Mouse (Mus musculus) bone marrow macrophage, adult 2 months (primary cell): ENCODE data around the gene Lrrc56. TPM values are rescaled to one million over a fixed set of nuclear protein-coding genes. Genes with fewer than 3 reads are reported as not detected.

Source experiments
- H3K27ac ChIP-seq: 2 replicates; pipeline ENCODE4 v1.5.1; 2012; ENCODE audit warnings: low read depth, low read length; ENCODE audit not compliant: insufficient read depth
- H3K4me1 ChIP-seq: 2 replicates; pipeline ENCODE4 v1.6.1; 2012; ENCODE audit warnings: low read length; ENCODE audit not compliant: control insufficient read depth, insufficient read depth
- H3K4me3 ChIP-seq: 2 replicates; pipeline ENCODE4 v1.5.1; 2012; ENCODE audit warnings: mild to moderate bottlenecking, low read length, moderate library complexity; ENCODE audit not compliant: insufficient read depth
- CTCF ChIP-seq: IDR thresholded peaks from 2 replicates; pipeline ENCODE4 v1.5.1; 2012; ENCODE audit warnings: low read depth, mild to moderate bottlenecking, low read length, moderate library complexity
- POLR2A ChIP-seq: IDR thresholded peaks from 2 replicates; pipeline ENCODE4 v1.6.1; 2012; ENCODE audit warnings: mild to moderate bottlenecking, low read depth, low read length, borderline replicate concordance
- polyA plus RNA-seq: library from polyadenylated mRNA; stranded (reverse); fragments of >200 nt; gene quantifications from 2 replicates; pipeline ENCODE4 v1.2.4, GENCODE M21; 2012; ENCODE audit not compliant: missing spikeins, insufficient read depth, insufficient read length

The Lrrc56 gene
- polyA plus RNA-seq, 1 experiment: 4.1 TPM

DNA sequence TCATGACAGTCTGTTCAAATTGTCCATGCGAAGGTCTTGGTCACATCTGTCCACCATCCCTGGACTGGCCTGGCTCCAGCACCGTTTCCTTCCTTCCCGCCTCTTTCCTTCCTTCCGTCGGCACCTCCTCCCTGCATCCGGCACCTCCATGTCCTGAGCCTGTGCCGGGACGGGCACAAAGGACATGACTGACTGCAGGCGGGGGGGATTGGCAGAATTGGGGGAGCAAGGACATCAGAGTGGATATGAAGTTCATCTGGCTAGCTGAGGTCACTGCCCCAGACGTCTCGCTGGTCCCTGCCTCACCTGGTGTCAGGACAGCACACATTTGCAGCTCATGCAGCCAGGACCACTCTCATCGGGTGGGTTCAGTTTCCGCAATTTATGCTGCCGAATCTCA is 2.9 kb upstream of the Lrrc56 start:
- TF ChIP-seq CTCF (no peak), POLR2A (no peak)
- Histone ChIP-seq H3K4me3 (no peak overlapping the region), H3K27ac (no peak overlapping the region), H3K4me1 (peaks cover 6% of the 10 kb centered on the region)

DNA sequence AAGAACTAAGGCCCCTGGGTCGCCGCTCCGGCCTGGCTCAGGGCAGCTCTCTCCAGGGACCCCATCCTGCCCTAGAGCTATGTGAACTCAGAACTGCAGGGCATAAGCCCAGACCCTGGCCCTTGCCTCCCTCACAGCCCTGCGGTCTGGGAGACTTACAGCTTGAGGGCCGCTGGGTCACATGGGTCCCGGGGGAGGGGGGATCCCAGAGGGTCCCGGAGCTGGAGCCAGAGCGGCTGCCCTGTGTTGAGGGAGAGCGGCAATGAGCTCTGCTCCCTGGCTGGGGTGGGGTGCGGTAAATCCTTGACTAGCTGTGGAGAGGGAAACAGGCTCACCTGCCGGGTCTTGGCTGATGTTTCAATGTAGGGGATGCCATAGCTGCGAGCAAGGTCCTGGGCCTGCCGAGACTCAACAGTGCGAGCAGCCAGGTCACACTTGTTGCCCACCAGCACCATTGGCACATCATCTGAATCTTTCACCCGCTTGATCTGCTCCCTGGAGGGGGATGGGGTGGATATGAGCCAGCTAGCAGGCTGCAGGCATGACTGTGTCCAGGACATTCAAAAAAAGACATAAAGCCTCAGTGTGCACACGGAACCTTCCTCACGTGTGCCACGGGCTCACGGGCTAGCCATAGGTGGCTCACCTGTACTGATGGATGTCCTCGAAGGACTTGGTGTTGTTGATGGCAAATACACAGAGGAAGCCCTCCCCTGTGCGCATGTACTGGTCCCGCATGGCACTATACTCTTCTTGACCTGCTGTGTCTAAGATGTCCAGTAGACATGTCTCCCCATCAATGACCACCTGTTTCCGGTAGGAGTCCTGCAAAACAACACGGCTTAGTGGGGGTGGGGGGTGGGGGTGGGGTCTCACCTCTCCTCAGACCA is 1.9 kb upstream of the Lrrc56 start:
- H3K4me3 ChIP-seq: no peak overlapping the region
- no peak overlapping the region for H3K27ac ChIP-seq
- H3K4me1 ChIP-seq: peaks cover 6% of the 10 kb centered on the region
- no peak for TF ChIP-seq POLR2A
- no peak for TF ChIP-seq CTCF

GRCm38 (mm10) chr7:141192776-141193347 is 1.1 kb upstream of the Lrrc56 start:
- TF ChIP-seq POLR2A (no peak), CTCF (no peak)
- Histone ChIP-seq H3K4me3 (peak overlapping the region; percentile 82), H3K4me1 (peaks cover 6% of the 10 kb centered on the region), H3K27ac (no peak overlapping the region; the same call in 1 of the 2 replicates)

DNA sequence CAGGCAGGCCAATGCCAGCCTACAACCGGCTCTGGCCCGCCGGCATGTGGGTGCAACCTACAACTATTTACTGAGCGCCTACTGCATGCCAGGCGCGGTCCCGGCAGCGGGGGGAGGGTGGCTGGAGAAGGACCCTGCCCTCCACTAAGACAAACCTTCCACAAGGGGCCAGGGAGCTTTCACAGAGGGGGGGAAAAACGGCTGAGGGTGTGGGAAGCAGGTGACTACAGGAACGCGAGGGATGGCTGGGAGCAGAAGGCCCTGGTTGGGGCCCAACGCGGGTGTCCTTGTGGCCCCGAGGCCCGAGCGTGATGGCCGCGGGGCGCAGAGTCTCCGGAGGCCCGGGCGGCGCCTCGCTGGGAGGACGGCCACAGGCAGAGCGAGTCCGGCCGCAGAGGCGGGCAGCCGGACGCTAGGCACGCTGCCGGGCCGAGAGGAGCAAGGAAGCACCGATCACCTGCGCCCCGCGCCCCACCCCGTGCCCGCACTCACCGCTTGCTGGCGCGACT is 555 bp upstream of the Lrrc56 start:
- Histone ChIP-seq H3K4me3 (peak overlapping the region; percentile 82), H3K4me1 (peaks cover 6% of the 10 kb centered on the region), H3K27ac (peak overlapping the region; percentile 40)
- TF ChIP-seq CTCF: no peak
- TF ChIP-seq POLR2A: no peak

DNA sequence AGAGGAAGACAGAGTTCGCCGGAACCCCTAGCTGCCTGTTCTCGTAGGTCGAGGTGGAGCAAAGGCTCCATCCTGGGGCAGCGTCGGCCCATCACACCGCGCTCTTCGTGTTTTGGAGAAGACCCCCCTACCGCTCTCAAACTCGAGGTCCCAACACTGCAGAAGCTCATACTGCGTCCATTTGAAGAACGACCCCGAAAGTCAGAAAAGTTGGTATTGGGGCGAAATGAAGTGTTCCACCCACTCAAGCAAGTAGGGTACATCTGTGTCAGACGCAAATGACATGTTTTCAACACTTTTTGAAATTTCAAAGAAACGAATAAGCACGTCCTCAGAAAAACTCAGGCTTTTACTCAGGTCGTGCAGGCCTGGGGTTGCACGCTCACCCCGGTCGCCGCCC is 452 bp downstream of the Lrrc56 start:
- TF ChIP-seq CTCF: no peak
- no peak for TF ChIP-seq POLR2A
- peaks cover 6% of the 10 kb centered on the region for H3K4me1 ChIP-seq
- 0 out of 2 replicates have a peak overlapping the region, but pooled peaks have one; percentile 30 for H3K27ac ChIP-seq
- H3K4me3 ChIP-seq: peak overlapping the region; percentile 70

- H3K4me3 ChIP-seq: peak overlapping the region; percentile 70
- TF ChIP-seq CTCF: no peak
- H3K4me1 ChIP-seq: peaks cover 6% of the 10 kb centered on the region
- no peak overlapping the region for H3K27ac ChIP-seq
Observed at GRCm38 (mm10) chr7:141194830-141195229, 873 bp downstream of the Lrrc56 start.

- Histone ChIP-seq H3K4me3 (no peak overlapping the region), H3K27ac (no peak overlapping the region), H3K4me1 (peaks cover 6% of the 10 kb centered on the region)
- TF ChIP-seq POLR2A (no peak), CTCF (no peak)
Observed at GRCm38 (mm10) chr7:141195754-141196153, 1.8 kb downstream of the Lrrc56 start.

DNA sequence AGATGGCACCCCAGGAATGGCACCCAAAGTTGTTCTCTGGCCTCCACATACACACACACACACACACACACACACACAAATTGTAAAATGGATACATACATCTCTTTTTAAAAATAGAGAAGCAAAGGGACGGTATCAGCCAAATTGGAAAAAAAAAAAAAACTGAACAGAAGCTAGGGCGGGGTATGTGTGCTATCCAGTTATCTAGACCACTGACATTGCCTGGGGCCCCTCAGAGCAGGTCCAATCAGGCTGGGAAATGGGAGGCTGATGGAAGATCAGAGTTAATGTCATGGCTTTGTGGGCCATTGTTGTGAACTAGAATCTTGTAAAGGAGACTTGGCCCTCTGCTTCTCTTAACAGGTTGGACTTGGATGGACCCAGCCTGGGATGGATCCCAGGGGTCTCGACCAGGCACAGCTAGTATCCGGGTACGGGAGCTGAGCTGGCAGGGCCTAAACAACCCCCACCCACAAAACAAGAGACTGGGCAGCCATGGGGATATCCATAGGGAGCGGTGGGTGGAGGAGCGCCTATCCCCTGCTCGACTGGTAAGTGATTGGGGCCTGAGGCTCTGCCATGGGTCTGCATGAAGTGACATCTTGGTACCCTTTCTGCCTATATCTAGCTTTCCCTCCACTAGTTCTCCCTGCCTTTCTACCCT is 2.8 kb downstream of the Lrrc56 start:
- H3K4me1 ChIP-seq: peaks cover 6% of the 10 kb centered on the region
- no peak overlapping the region for H3K4me3 ChIP-seq

GRCm38 (mm10) chr7:141198121-141198520 is 4.2 kb downstream of the Lrrc56 start:
- Histone ChIP-seq H3K27ac (no peak overlapping the region), H3K4me3 (no peak overlapping the region), H3K4me1 (0 out of 2 replicates have a peak, but pooled peaks cover 2% of the 10 kb centered on the region)
- TF ChIP-seq POLR2A (no peak), CTCF (no peak)

More for the DNA sequence above, 2.8 kb downstream of the Lrrc56 start:
- H3K27ac ChIP-seq: no peak overlapping the region
- TF ChIP-seq CTCF (no peak), POLR2A (no peak)
